Mouse (Mus musculus) cerebellum, postnatal 10 days (tissue): ENCODE data around the gene Csnk1e.

Source experiments
- DNase-seq, 2 experiments: peaks; one replicate each; pipeline ENCODE4 v3.0.0; 2021; ENCODE audit warnings: mixed read lengths in 2 of 2

Gene Csnk1e

GRCm38 (mm10) chr15:79418677-79419076 lies 36.7 kb downstream of the Csnk1e start:
- DNase-seq = peak; percentile 60 to 61

DNA sequence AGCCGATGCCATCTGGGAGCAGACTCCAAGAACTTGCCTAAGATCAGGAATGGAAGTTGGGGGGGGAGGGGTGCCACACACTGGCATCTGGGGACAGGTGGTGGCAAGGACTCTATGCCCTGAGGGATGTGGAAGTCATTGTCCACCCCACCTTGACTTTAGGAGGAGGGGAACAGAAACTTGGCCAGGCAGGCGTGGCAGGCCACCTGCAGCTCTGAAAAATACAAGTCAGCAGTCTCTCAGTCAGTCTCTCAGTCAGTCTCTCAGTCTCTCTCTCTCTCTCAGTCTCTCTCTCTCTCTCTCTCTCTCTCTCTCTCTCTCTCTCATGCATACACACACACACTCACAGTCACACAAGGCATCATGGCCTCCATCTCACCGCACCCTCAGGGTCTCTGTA lies 37.1 kb downstream of the Csnk1e start:
- DNase-seq = no peak

DNA sequence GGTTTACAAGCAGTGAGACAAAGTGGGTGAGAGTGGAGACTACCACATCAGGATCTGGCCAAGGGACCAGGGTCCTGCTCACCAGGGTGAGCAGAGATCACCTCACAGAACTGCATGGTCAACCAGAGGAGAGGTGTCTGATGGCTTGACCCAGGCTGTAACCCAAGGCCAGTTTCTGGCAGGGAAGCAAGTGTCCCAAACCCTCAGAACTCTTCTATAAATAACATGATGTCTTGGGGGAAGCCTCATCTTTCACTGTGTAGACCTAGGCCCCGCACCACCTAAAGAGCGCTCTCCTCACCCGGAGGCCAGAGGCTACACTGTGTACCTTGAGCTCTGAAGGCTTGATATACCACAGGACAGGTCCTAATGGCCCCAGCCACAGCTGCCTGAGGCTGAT lies 38.0 kb downstream of the Csnk1e start:
- DNase-seq = no peak

DNA sequence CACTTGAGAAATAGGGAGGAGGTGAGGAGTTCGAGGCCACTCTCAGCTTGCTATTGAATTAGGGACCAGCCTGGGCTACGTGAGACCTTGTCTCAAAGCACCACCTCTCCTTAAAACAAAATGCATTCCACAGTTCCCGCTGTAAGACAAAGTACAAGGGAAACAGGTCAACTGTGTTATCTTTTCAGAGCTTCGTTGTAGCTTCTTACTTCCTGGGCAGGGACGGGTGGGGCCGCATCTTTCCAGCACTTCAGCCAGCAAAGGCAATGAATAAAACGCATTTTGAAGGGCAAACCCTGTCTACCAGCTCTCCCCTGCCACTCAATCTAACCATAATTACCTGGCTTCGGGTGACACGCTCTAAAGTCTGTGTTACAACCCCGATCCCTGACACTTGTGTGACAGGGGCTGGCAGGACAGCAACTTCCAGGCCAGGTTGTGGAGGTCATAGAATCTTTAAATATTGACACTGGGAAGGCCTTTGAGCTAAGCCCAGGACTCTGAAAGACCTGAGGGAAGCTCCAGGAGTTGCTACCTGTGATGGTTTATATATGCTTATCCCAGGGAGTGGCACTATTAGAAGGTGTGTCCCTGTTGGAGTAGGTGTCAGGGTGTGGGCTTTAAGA lies 38.8 kb downstream of the Csnk1e start:
- no peak for DNase-seq

DNA sequence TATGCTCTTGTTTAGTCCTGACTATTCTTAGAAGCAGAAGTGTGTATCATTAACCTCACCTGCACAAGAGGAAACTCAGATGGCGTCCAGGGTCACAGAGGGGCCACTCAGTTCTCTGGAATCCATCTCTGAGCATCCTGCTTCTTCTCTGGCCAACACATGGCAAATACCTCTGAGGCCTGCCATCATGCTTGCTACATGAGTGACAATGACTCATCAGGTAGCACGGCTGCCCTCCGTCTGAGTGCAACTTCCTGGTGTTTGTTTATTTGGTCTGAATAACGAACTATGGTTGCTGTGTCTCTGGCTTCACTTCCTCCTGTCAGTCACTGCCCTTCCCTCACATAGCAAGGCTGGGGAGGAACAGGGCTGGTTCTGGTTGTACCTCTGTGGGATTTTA lies 40.9 kb downstream of the Csnk1e start:
- no peak for DNase-seq

DNA sequence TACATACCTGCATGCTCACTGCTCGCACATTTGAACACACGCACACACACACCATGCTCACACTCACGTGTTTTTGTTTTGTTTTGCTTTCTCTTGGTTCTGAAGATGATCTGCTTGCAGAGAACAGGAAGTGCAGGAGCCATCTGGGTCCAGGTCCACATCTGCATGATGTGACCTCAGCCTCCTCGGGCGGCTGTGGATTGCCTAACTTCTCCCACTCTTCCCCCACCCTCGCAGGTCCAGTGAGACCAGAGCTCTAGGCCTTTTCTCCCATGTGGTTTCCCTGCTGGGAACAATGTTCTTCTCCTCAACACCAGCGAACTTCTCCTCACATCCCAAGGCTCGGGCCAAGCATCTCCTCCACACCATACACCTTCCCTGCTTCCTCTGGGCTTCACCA lies 41.6 kb downstream of the Csnk1e start:
- no peak for DNase-seq

DNA sequence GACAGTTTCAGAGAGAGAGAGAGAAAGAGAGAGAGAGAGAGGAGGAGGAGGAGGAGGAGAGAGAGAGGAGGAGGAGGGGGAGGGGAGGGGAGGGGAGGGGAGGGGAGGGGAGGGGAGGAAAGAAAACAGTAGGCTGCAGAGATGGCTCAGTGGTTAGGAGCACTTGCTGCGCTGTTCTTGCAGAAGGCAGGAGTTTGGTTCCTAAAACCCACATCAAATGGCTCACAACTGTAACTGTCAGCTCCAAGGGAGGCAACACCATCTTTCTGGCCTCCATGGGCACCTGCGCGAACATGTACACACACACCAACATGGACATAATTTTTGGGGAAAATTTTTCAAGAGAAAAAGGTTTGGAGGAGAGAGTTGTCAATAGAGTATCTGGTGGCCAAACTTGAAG lies 42.2 kb downstream of the Csnk1e start:
- DNase-seq = no peak

- DNase-seq = no peak
These were observed 43.9 kb downstream of the Csnk1e start for GRCm38 (mm10) chr15:79411363-79412065.

GRCm38 (mm10) chr15:79409077-79409573 lies 46.2 kb downstream of the Csnk1e start:
- DNase-seq = no peak

- DNase-seq = no peak
These were observed 48.8 kb downstream of the Csnk1e start for GRCm38 (mm10) chr15:79406564-79406963.

GRCm38 (mm10) chr15:79404277-79404676 lies 51.1 kb downstream of the Csnk1e start:
- DNase-seq = no peak

- no peak for DNase-seq
These were observed 51.6 kb downstream of the Csnk1e start for GRCm38 (mm10) chr15:79403763-79404210.

DNA sequence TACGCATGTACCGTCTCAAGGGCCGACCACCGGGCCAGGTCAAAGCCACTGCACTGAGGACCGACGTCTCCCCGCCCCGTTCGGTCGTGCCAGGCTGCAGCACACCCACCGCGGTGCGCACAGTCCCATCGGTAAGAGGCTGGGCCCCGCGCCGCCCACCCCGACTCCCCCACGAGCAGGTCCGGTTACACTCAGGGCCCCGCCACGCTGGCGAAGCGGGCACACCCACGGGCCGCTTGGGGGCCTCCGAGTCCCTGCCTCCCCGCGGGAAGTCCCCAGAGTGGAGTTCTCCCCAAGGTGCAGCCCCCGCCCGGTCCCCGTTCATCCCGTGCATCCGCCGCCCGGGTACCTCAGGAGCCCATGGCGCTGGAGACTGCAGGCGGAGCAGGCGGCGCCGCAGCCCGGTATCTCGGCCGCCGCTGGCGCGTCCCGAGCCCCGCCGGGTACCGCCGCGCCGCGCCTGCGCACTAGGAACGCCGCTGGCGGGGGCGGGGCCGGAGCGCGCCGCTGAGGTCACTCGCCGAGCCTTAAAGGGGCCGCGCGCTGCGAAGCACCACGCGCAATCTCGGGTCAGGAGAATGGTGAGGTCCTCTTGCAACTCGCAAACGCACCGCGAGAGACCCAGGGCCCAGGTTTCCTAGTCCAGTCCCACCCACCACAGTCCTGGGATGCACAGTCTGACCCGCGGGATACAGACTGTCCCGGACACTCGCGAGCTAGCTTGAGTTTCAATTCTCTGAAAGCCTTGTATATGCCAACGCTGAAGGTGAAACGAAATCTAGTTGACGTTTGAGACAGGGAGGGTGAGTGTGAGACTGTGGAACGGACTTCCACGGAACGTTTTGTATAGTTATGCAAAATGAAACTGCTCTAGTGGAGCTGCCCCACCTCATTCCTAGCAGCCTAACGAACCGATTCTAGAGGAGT lies 52.3 kb downstream of the Csnk1e start, which contains the start of gene Tmem184b:
TSS of gene Tmem184b (minus strand) at position 734 of the 927 bp plus-strand sequence.
- peak; percentile 93 to 95 for DNase-seq

DNA sequence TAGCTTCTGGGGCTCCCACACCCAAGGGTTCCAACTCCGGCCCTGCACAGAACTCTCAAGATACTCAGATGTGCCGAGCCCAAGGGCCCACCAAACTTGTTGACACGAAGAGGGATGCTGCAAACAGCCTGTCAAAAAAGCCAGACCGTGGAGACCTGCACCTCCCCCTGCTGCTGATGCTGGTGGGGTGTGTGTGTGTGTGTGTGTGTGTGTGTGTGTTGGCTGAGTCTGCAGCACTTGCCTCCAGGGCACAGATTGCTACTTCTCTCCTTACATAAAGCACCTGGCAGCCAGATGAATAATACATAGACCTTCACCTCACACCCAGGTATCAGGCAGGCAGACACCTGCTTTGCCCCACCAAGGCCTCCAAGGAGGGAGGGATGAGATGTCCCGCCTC lies 53.2 kb downstream of the Csnk1e start:
- DNase-seq = peak; percentile 28 to 39

DNA sequence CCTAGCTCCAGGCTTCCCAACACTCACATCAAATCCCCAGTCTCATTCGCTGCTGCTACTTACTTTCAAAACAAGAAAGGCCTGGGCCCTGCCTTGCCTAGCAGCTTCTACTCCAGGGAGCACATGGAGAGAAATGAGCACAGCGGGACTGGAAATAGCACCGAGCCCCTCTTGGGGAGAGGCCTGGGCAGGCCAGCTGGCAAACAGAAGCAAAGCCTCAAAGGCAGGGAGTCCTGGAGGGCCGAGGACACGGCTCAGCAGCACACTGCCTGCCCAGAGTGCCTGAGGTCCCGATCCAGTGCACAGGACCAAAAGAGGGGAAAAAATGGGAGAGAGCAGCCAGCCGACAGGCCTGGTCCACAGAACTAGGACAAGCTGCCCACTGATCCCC lies 54.4 kb downstream of the Csnk1e start:
- DNase-seq = peak; percentile 30 to 33

- DNase-seq = no peak
These were observed 55.0 kb downstream of the Csnk1e start for GRCm38 (mm10) chr15:79400134-79400974.

GRCm38 (mm10) chr15:79399231-79400052 lies 55.9 kb downstream of the Csnk1e start:
- DNase-seq = peak; percentile 48 to 50

DNA sequence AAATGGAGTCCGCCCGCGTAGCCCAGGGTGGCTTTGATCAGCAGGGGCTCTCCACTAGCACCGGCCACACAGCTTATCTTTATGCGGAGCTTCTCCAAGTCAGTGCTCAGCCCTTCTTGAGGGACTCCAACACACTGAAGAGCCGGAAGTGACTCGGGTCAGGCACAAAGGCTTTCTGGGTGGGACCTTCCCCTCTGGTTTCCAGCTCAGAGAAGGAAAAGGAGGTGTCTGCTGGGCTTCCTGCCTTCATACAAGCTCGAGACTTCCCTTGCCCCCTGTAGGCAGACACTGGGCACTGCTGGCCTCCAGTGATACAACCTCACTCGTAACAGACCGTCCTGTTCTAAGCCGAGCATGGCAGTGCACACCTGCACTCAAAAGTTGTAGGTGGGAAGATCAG lies 58.6 kb downstream of the Csnk1e start:
- no peak for DNase-seq

GRCm38 (mm10) chr15:79395281-79395680 lies 60.1 kb downstream of the Csnk1e start:
- DNase-seq = no peak

GRCm38 (mm10) chr15:79394842-79395241 lies 60.5 kb downstream of the Csnk1e start:
- DNase-seq = no peak

DNA sequence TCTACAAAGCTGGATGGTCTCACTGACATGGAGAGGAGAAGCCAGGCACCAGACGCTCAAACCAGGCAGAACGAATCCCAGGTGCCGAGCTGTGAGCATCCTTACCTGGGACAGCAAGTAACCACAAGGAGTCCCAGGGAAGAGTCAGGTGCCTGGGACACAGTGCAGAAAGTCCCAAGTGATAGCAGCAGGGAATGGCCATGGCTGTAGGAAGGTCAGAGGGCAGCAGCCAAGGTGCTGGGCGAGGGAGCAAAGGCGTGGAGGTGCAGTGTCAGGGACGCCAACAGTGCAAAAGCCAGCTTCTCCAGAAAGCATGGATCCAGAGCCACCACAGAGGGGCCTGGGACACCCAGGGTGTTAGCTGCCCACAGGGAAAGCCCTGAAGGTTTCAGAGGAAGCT lies 62.3 kb downstream of the Csnk1e start:
- DNase-seq = no peak
